Mouse (Mus musculus) cerebellum, adult 8-10 months (tissue): ENCODE measurements around the gene Gm9970.

Experiments
- DNase-seq: peaks from one replicate; pipeline ENCODE4 v3.0.0; 2022

Gm9970 gene

GRCm38 (mm10) chr5:31240637-31241521 is at the start of gene Gm9970, which contains the start of gene Nrbp1:
TSS of gene Gm9970 (minus strand) at chr5:31241232.
TSS of gene Nrbp1 (plus strand) at chr5:31240864.
- DNase-seq = peak; percentile 96

DNA sequence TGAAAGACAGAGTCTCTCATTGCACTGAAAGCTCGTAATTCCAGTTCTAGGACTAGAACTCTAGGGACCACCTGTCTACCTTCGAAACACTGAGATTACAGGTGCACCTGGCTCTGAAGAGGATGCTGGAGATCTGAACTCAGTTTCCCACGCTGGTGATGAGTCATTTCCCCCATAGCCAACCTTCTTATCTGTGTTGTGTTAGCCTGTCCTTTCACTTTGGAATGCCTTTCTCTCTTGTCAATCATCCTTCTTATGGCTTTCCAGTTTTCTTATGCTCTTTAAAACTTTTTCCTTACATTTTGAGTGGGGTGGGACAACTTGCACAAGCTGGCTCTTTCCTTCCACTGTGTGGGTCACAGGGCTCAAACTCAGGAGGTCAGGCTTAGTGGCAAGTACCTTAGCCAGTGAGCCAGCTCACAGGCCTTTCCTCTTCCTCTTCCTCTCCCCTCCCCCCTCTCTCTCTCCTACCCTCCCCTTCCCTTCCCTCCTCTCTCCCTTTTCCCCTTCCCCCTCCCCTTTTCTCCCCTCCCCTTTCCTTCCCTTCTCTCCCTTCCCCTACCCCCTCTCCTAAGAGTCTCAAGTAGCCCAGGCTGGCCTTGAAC is 48.7 kb upstream of the Gm9970 start:
- DNase-seq = no peak

- no peak for DNase-seq
Measured at GRCm38 (mm10) chr5:31288655-31289054, 47.6 kb upstream of the Gm9970 start.

GRCm38 (mm10) chr5:31288225-31288624 is 47.2 kb upstream of the Gm9970 start:
- no peak for DNase-seq

- DNase-seq = no peak
Measured at GRCm38 (mm10) chr5:31279245-31279988, 38.4 kb upstream of the Gm9970 start.

DNA sequence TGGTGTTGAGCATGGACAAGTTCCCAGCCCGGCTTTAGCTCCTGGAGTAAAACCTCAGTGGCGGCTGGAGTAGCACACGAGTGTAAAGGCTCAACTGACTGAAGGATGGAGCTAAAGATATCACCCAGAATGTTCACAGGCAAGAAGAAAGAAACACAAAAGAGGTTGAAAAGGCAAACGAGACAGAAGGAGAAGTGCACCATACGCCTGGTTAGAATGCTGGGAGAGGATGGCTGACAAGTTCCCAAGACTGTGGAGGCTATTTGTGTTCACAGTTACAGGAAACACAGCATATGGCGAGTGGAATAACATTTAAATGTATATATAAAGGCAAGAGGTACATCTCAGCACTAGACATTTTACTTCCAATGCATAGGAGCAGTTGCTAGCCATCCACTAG is 32.0 kb upstream of the Gm9970 start:
- DNase-seq = no peak

DNA sequence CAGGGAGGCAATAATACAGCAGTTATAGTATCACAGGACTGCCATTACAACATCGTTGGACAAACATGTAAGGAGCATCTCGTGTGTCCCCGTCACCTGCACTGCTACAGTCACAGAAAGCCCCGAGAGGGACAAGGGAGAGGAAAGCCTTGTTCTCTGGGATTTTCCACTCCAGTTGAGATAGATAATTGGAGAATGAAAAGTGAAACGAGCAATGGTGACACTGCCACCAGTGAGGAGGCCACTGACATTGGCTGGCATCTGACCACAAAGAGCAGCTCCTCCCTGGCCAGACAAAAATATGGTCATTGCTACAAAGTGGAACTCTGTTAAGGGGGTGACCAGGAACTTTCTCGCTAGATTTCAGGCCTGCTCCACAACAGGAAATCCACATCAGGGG is 26.7 kb upstream of the Gm9970 start:
- no peak for DNase-seq

- DNase-seq = no peak
Measured at GRCm38 (mm10) chr5:31266101-31266500, 25.1 kb upstream of the Gm9970 start.

GRCm38 (mm10) chr5:31257616-31258015 is 16.6 kb upstream of the Gm9970 start:
- DNase-seq = no peak

GRCm38 (mm10) chr5:31255971-31256370 is 14.9 kb upstream of the Gm9970 start:
- no peak for DNase-seq

DNA sequence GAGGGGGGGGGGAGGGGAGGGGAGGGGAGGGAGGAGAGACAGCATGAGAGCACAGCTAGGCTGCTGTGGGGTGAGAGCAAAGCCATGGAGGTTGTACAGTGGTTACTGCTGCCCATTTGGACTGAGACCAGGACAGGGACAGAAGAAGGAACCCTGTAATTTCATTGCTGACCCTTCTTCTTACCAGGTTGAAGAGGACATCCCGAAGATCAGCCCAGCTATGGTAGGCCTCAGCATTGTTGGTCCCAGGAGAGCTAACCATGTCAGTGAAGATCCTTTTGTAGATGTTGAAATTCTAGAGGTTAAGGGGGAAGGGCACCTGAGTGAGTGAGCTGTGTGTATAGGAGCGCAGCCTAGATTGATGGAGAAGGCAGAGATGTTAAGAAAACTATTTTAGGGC is 14.3 kb upstream of the Gm9970 start:
- no peak for DNase-seq

- no peak for DNase-seq
Measured at GRCm38 (mm10) chr5:31254901-31255300, 13.9 kb upstream of the Gm9970 start.

DNA sequence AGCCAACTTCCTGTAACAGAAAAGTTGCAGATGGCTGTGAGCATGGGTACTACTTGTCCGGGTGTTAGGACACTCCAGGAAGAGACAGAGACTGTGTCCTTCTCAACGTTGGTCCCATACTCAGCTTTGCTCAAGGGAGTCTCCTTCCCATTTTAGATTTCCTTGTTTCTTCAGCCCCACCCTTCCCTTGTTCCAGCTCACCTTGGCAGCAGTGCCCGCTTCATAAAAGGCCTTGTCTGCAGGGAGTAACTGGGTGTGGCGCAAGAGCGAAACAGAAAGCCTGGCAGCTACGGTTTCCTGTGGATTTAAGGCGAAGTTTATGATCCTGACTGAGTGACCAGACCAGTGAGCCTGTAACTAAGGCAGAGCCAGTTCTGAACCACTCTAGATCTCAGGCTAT is 13.4 kb upstream of the Gm9970 start:
- no peak for DNase-seq

GRCm38 (mm10) chr5:31253806-31254205 is 12.8 kb upstream of the Gm9970 start:
- no peak for DNase-seq

DNA sequence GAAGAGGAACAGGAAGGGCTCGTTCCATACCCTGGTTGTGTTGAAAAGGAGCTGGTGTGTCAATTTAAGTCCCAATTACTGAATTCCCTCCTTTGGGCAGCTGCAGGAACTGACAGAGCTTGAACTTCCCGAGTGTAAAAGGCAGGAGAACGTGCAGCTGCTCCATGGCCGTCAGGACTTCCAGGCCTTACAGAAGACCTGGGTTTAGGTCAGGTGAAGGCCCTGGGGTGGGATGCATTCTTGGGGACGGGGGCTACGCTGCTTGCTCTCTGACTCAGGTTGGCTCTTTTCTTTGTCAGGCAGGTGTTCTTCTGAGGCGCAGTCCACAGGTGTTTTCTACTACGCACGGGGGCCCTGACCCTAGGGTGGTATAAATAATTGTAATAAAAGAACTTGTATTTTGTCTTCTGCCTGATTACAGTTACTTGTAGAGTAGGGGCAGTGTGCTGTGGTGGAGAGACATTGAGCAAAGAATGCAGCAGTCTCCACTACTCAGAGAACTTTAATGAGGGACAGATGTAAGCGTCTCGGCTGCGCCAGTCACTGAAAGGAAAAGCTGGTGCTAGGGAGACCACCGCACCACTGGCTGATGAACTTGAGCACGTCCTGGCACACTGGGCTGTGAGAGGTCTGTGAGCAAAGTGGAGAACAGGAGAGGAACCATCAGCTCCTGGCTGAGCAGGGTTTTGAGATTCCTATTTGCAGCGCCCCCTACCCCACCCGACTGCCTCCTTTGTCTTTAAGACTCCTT is 11.9 kb upstream of the Gm9970 start:
- DNase-seq = no peak

- no peak for DNase-seq
Measured at GRCm38 (mm10) chr5:31252151-31252550, 11.1 kb upstream of the Gm9970 start.

DNA sequence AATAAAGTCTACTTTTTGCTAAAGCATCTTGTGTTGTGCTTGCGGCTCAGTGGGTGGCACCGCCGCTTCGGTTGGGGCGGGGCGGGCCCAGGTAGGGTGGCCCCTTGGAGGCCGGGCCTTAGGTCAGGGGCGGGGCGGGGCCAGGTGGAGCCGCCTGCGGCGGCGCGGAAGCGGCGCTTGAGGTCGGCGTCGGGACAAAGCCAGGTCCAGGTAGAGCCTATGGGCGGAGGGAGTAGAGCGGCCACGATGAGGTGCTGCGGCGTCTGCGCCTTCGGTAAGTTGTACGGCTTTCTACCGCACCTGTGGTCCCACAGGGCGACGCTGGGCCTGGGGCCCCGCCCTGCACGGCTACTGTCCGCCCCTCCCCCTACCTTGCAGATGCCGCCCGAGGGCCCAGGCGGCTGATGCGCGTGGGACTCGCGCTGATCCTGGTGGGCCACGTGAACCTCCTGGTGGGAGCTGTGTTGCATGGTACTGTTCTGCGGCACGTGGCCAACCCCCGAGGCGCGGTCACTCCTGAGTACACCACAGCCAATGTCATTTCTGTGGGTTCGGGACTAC is 10.6 kb upstream of the Gm9970 start, which contains the start of gene Krtcap3:
Gene Krtcap3, plus strand, starts transcription at position 151 of the 561 bp plus-strand sequence.
- peak; percentile 23 for DNase-seq

GRCm38 (mm10) chr5:31250716-31251115 is 9.7 kb upstream of the Gm9970 start:
- DNase-seq = no peak

GRCm38 (mm10) chr5:31242191-31242590 is 1.2 kb upstream of the Gm9970 start:
- no peak for DNase-seq

GRCm38 (mm10) chr5:31241522-31242034 is 546 bp upstream of the Gm9970 start:
- DNase-seq = no peak

DNA sequence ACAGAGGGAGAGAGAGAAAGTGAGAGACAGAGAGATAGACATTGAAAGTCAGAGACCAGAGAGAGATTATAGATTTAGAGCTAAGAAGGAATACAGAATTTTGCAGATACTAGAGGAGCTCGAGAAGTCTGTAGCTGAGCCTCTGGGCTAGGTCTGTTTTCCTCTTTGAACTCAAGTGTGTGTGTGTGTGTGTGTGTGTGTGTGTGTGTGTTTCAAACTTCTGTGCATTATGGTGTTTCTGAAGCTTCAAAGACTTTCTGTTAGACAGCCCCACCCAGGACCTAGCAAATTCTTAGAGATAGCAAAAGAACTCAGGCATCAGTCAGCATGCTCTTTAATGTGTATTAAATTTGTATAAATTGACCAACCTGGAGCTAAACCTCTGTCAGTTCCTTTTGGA is 14.4 kb downstream of the Gm9970 start:
- no peak for DNase-seq

- no peak for DNase-seq
Measured at GRCm38 (mm10) chr5:31222696-31223095, 18.3 kb downstream of the Gm9970 start.
